Comparison of ENCODE assay signal across 11 mouse cellular contexts in the genomic region with DNA sequence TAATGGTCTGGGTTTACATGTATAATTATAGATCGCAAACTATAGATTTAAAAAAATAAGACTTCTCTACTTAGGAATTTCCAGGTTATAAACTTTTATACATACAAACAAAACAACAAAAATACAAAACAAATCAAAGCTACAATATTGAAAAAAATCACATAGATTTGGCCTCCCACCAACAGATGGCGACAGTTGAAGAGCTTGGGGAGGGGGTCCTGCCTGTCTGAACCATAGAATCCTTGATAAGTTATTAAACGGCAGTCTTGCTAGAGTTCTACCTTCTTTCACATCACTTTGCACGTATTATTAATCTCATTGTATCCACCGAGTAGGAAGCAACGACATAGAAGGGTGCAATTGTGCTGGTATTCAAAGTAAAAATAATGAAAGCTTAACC.
"Had no signal": no experiment of that assay in that cellular context is flagged by ENCODE, and none has a peak within 500 bp of the region (broad histone marks: within the 10 kb centered on the region; RNA-seq: fewer than 3 reads in every experiment).

No protein-coding gene starts in this region.

- H3K9ac ChIP-seq: liver, embryonic 12.5 days; lung, embryonic 15.5 days; midbrain, embryonic 15.5 days; neural tube, embryonic 13.5 days had no signal

- H3K27me3 ChIP-seq: liver, embryonic 12.5 days; lung, embryonic 15.5 days; megakaryocyte, embryonic 14.5 days; midbrain, embryonic 15.5 days; neural tube, embryonic 13.5 days had no signal

- DNase-seq: kidney, adult 8-10 months; kidney, postnatal 25 days; lung, postnatal 14 days had no signal

- H3K4me3 ChIP-seq: limb, embryonic 10.5 days; liver, embryonic 12.5 days; lung, embryonic 15.5 days; megakaryocyte, embryonic 14.5 days; midbrain, embryonic 15.5 days; neural tube, embryonic 13.5 days had no signal

- H3K36me3 ChIP-seq: limb, embryonic 10.5 days; liver, embryonic 12.5 days; lung, embryonic 15.5 days; midbrain, embryonic 15.5 days; neural tube, embryonic 13.5 days had no signal

- H3K4me1 ChIP-seq: limb, embryonic 10.5 days; liver, embryonic 12.5 days; lung, embryonic 15.5 days; megakaryocyte, embryonic 14.5 days; midbrain, embryonic 15.5 days; neural tube, embryonic 13.5 days had no signal

- H3K27ac ChIP-seq: limb, embryonic 10.5 days; liver, embryonic 12.5 days; lung, embryonic 15.5 days; macrophage; midbrain, embryonic 15.5 days; neural tube, embryonic 13.5 days; stomach, postnatal 0 days had no signal

- H3K9me3 ChIP-seq: limb, embryonic 10.5 days; liver, embryonic 12.5 days; lung, embryonic 15.5 days; megakaryocyte, embryonic 14.5 days; midbrain, embryonic 15.5 days; neural tube, embryonic 13.5 days had no signal
